Mouse (Mus musculus) liver, adult 2 months (tissue): ENCODE results near the gene Nfia.

Experiments
- CTCF ChIP-seq: fragments of 200-500 bp; IDR thresholded peaks from 2 replicates; pipeline ENCODE4 v1.5.1; 2011; ENCODE audit warnings: low read depth, low read length, control low read depth
- POLR2A ChIP-seq: fragments of 200-500 bp; IDR thresholded peaks from 2 replicates; pipeline ENCODE4 v1.6.1; 2011; ENCODE audit warnings: low read length, control low read depth; ENCODE audit not compliant: insufficient read depth; ENCODE audit errors: extremely low read depth

DNA sequence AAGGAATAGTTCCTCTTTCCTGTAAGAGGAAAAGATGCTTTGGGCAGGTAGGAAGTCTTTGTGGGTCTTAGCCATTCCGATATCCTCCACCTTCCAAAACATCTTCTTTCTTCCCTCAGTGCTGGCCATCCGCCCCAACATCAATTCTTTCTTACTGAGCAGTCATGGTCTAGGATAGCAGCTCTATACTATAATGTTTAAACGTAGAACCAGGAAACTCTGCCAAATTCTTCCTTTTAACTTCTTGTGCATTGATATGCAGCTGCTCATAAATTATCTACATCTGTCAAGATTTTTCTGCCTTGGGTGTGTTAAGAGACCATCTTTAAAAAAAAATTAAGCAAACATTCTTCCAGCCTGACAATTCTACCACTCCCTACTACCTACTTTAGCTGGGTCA is 42.1 kb upstream of the Nfia start:
- no peak for TF ChIP-seq CTCF
- TF ChIP-seq POLR2A, result no peak
